Mouse (Mus musculus) CD4-positive, CD25-positive, alpha-beta regulatory T cell, adult 2 months (primary cell): ENCODE data around the gene N6amt1.

Experiments used
- DNase-seq: peaks from one replicate; pipeline ENCODE4 v3.0.0-alpha.2; 2012; ENCODE audit warnings: low read depth, low spot score

Gene N6amt1

DNA sequence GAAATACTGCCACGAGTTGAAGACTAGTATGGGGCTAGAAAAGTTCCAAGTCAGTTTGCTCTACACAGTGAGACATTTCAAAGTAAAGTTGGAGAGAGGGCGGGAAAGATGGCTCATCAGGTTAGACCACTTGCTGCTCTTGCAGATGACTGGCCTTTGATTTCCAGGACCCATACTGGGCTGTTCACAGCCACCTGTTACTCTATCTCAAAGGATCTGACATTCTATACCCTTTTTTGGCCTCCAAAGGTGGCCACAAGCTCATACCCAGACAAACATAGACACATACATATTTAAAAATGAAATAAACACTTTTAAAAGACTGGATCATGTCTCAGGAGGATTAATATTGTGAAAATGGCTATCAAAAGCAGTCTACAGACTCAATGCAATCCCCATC, 30.4 kb downstream of the N6amt1 start:
- DNase-seq, result no peak

DNA sequence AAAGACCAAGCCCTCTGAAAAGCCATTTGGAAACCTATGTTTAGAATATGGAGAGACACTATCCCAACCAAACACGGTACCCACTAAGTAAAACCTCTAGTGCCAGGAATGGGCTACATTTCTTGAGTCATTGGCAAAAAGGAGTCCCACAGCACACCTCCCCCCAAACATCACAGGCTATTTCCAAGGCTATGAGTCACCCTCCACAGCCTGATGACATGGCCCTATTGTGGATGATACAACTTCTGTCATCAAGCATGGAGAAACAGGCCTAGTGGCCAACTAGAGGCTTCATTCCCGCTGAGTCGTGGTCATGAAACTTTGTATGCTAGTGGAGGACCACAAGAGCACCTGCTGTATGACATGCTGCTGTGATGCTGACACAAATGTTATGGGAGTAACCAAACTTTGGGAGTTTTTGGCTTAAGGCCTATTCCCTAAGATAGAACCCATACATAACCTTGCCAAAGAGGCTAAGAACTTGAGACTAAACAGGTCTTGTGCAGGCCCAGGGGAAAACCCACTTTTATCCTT, 33.5 kb downstream of the N6amt1 start:
- no peak for DNase-seq

- peak; percentile 74 for DNase-seq
Measured at GRCm38 (mm10) chr16:87393813-87394548, 40.0 kb downstream of the N6amt1 start.

DNA sequence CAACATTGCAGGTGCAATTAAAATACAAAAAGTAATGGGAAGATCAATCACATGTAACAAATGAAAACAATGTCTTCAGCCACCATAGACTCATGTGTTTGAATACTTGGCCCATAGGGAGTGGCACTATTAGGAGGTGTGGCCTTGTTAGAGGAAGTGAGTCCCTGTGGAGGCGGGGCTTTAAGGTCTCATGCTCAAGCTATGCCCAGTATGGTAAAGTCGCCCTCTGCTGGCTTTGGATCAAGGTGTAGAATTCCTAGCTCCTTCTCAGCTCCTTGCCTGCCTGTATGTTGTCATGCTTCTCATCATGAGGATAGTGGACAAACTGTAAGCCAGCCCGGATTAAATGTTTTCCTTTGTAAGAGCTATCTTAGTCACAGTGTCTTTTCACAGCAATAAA, 51.0 kb downstream of the N6amt1 start:
- DNase-seq, result peak; percentile 56
